Mouse (Mus musculus) neural tube, embryonic 14.5 days (tissue): Measurements from ENCODE around the gene Nav2. TPM values are rescaled to one million over a fixed set of nuclear protein-coding genes. Genes with fewer than 3 reads are reported as not detected.

Source experiments
- ATAC-seq: fragments of 200-750 bp; cut with Nextera tagmentation; 2 replicates; pipeline ENCODE4 v1.8.0; 2017; ENCODE audit warnings: low read depth, mild to moderate bottlenecking, moderate TSS enrichment, moderate library complexity
- H3K27ac ChIP-seq: fragments of 300-500 bp; sonication (generic); 2 replicates; pipeline ENCODE4 v1.5.1; 2014; ENCODE audit warnings: low read depth, mild to moderate bottlenecking, control low read depth, low read length, moderate library complexity, mixed read lengths
- H3K27me3 ChIP-seq: fragments of 300-500 bp; sonication (generic); 2 replicates; pipeline ENCODE4 v1.6.1; 2014; ENCODE audit warnings: low read length; ENCODE audit not compliant: control insufficient read depth, insufficient read depth
- H3K36me3 ChIP-seq: fragments of 300-500 bp; sonication (generic); 2 replicates; pipeline ENCODE4 v1.6.1; 2014; ENCODE audit warnings: low read length, mixed read lengths; ENCODE audit not compliant: control insufficient read depth, insufficient read depth
- H3K4me1 ChIP-seq: fragments of 300-500 bp; sonication (generic); 2 replicates; pipeline ENCODE4 v1.6.1; 2014; ENCODE audit warnings: low read length; ENCODE audit not compliant: control insufficient read depth, insufficient read depth
- H3K4me2 ChIP-seq: fragments of 300-500 bp; sonication (generic); 2 replicates; pipeline ENCODE4 v1.6.1; 2014; ENCODE audit warnings: mild to moderate bottlenecking, low read depth, low read length, control low read depth
- H3K4me3 ChIP-seq: fragments of 300-500 bp; sonication (generic); 2 replicates; pipeline ENCODE4 v1.5.1; 2014; ENCODE audit warnings: low read depth, low read length, control low read depth, mixed read lengths
- H3K9ac ChIP-seq: fragments of 300-500 bp; sonication (generic); replicated peaks from 2 replicates; pipeline ENCODE4 v1.6.1; 2014; ENCODE audit warnings: low read depth, mild to moderate bottlenecking, control low read depth, low read length, mixed read lengths
- H3K9me3 ChIP-seq: fragments of 300-500 bp; sonication (generic); 2 replicates; pipeline ENCODE4 v1.6.1; 2016; ENCODE audit warnings: low read length; ENCODE audit not compliant: control insufficient read depth
- WGBS: fragments of 180-500 bp; shearing (Covaris S2); extraction: QIAGEN DNeasy Blood & Tissue Kit; methylation state at CpG from one replicate; pipeline ENCODE4 v1.1.7; 2014; 5-methylcytosine and 5-hydroxymethylcytosine counted together
- polyA plus RNA-seq: library from polyadenylated mRNA; unstranded; fragments of >200 nt; fragmentation: Nextera tagmentation; extraction: Ambion mirVana; gene quantifications from 2 replicates; pipeline ENCODE4 v1.2.1, GENCODE M21; 2014

Nav2 gene
- polyA plus RNA-seq, 1 experiment from 2014 or later = 36.5 TPM

- H3K4me2 ChIP-seq = no peak overlapping the region
- no peak overlapping the region for H3K4me3 ChIP-seq
- no peaks in the 10 kb centered on the region for H3K36me3 ChIP-seq
- H3K9me3 ChIP-seq = no peaks in the 10 kb centered on the region
- 77% methylated on average over 4 of the region's 4 CpGs for WGBS
- peaks cover 5% of the 10 kb centered on the region; the same call in 1 of the 2 replicates for H3K4me1 ChIP-seq
- H3K27ac ChIP-seq = no peak overlapping the region
- no peaks in the 10 kb centered on the region for H3K27me3 ChIP-seq
- H3K9ac ChIP-seq = no peak overlapping the region
- no peak for ATAC-seq
Measured at GRCm38 (mm10) chr7:49290308-49290707, 381.8 kb downstream of the Nav2 start.

DNA sequence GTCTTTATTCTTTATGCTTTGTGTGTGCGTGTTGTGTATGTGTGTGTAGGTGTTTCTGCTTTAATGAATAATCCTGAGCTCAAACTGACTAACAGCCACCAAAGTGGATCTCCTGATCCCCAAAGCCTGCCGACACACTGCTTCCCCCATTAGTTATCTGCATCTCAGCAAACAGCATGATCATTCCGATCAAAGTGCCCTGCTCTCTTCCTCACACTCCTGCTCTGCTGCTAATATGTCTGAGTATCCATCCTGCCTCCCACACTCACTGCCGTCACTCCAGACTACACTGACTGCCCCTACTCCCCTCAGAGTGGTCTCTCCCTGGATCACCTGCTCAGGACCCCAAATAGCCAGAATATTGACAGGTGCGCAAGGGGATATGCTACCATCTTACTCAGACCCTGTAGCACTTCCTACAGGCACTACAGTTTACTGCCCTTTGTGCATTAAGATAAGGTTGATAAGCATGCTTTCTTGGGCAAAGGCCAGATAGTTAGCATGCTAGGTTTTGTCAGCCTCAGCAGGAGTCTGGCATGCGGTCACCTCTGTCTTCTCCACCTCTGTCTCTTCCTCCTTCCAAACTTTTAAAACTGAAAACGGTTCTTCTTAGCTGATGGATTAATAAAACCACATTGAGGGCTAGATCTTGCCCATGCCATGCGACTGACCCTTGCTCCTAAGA lies 382.8 kb downstream of the Nav2 start:
- H3K4me3 ChIP-seq = no peak overlapping the region
- H3K4me1 ChIP-seq = 0 out of 2 replicates have a peak, but pooled peaks cover 5% of the 10 kb centered on the region
- no peak overlapping the region for H3K9ac ChIP-seq
- ATAC-seq = no peak
- no peaks in the 10 kb centered on the region for H3K27me3 ChIP-seq
- no peaks in the 10 kb centered on the region for H3K36me3 ChIP-seq
- 94% methylated on average over 8 of the region's 8 CpGs for WGBS
- H3K4me2 ChIP-seq = no peak overlapping the region
- no peaks in the 10 kb centered on the region for H3K9me3 ChIP-seq
- no peak overlapping the region for H3K27ac ChIP-seq

DNA sequence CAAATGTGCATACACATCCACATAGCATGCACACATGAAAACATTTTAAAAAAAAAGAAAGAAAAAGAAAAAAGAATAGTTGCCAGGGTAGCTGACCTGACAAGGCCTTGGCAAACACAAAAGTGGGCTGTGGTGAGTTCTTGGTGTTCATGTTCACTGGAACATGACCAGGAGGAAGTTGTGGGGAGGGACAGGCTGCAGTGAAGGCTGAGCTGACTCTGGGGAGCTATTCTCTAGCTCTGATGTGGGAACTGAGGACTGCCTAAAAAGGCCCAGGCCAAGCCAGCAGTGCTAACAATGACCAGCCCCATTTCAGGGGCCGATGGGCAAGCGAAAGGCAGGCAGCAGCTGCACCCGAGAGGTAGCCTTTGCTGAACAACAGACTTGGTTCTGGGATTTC lies 388.6 kb downstream of the Nav2 start:
- H3K9ac ChIP-seq = no peak overlapping the region
- no peak overlapping the region for H3K4me3 ChIP-seq
- no peak overlapping the region for H3K27ac ChIP-seq
- H3K27me3 ChIP-seq = no peaks in the 10 kb centered on the region
- H3K36me3 ChIP-seq = no peaks in the 10 kb centered on the region
- H3K4me1 ChIP-seq = no peaks in the 10 kb centered on the region
- no peak for ATAC-seq
- H3K4me2 ChIP-seq = no peak overlapping the region
- WGBS = 66% methylated on average over 3 of the region's 3 CpGs
- no peaks in the 10 kb centered on the region for H3K9me3 ChIP-seq

DNA sequence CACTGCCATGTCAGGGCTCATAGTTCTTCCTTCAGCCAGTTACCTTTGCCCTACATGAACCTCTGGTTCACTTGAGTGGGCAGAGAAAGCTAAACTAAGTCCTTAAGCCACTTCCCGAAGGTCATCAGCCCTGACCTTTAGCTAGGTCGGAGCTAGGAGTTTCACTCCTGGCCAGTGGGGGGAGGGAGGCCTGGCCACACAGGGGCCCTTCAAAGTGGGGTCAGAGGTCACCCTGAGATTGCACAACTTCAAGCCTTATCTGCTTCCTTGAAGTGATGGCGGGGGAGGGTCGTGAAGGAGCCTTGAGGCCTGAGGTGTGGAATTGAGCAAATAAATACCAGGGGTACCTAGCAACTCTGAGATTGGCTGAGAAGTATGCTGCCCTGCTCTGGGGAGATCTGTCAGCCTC lies 389.9 kb downstream of the Nav2 start:
- H3K4me2 ChIP-seq = no peak overlapping the region
- ATAC-seq = no peak
- H3K27me3 ChIP-seq = no peaks in the 10 kb centered on the region
- WGBS = 49% methylated on average over 4 of the region's 4 CpGs
- no peak overlapping the region for H3K27ac ChIP-seq
- H3K36me3 ChIP-seq = no peaks in the 10 kb centered on the region
- H3K4me3 ChIP-seq = no peak overlapping the region
- H3K4me1 ChIP-seq = no peaks in the 10 kb centered on the region
- no peak overlapping the region for H3K9ac ChIP-seq
- H3K9me3 ChIP-seq = no peaks in the 10 kb centered on the region

GRCm38 (mm10) chr7:49301487-49301886 lies 393.0 kb downstream of the Nav2 start:
- Histone ChIP-seq H3K4me3 (no peak overlapping the region), H3K9me3 (no peaks in the 10 kb centered on the region), H3K9ac (no peak overlapping the region), H3K4me2 (no peak overlapping the region), H3K36me3 (no peaks in the 10 kb centered on the region), H3K4me1 (peaks cover 12% of the 10 kb centered on the region; the same call in 1 of the 2 replicates), H3K27ac (no peak overlapping the region), H3K27me3 (no peaks in the 10 kb centered on the region)
- no peak for ATAC-seq
- 81% methylated on average over 6 of the region's 6 CpGs for WGBS

- peak; percentile 57; the same call in 1 of the 2 replicates for ATAC-seq
- Histone ChIP-seq H3K27me3 (no peaks in the 10 kb centered on the region), H3K4me3 (peak overlapping the region; percentile 27), H3K9ac (no peak overlapping the region; the same call in 1 of the 2 replicates), H3K9me3 (no peaks in the 10 kb centered on the region), H3K4me2 (peak overlapping the region; percentile 65), H3K27ac (no peak overlapping the region), H3K4me1 (peaks cover 12% of the 10 kb centered on the region; the same call in 1 of the 2 replicates), H3K36me3 (no peaks in the 10 kb centered on the region)
- 3% methylated on average over 30 of the region's 31 CpGs for WGBS
Measured at GRCm38 (mm10) chr7:49303600-49304411, 395.3 kb downstream of the Nav2 start.

DNA sequence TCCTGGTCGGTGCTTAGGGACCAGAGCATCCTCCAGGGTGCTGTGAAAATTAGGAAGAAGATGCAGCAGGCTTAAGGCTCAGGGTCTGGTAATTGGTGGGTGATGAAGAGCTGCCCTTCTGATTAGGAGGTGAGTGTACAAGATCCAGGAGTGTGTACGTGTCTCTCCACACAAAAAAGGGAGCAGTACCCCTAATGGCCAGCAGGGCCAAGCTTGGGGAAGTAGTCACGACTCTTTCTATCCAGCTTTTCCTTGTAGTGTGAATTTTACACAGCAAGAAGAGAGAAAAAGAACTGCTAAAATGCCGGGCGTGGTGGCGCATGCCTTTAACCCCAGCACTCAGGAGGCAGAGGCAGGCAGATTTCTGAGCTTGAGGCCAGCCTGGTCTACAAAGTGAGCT lies 399.2 kb downstream of the Nav2 start:
- 88% methylated on average over 6 of the region's 6 CpGs for WGBS
- H3K4me3 ChIP-seq = no peak overlapping the region
- H3K36me3 ChIP-seq = no peaks in the 10 kb centered on the region
- H3K4me1 ChIP-seq = peaks cover 12% of the 10 kb centered on the region; the same call in 1 of the 2 replicates
- no peak overlapping the region for H3K9ac ChIP-seq
- H3K27me3 ChIP-seq = no peaks in the 10 kb centered on the region
- H3K4me2 ChIP-seq = no peak overlapping the region
- no peaks in the 10 kb centered on the region for H3K9me3 ChIP-seq
- H3K27ac ChIP-seq = no peak overlapping the region
- no peak for ATAC-seq

GRCm38 (mm10) chr7:49309746-49310145 lies 401.2 kb downstream of the Nav2 start:
- Histone ChIP-seq H3K4me2 (no peak overlapping the region), H3K27ac (no peak overlapping the region), H3K4me1 (peaks cover 3% of the 10 kb centered on the region; the same call in 1 of the 2 replicates), H3K36me3 (no peaks in the 10 kb centered on the region), H3K4me3 (no peak overlapping the region), H3K27me3 (no peaks in the 10 kb centered on the region), H3K9me3 (no peaks in the 10 kb centered on the region), H3K9ac (no peak overlapping the region)
- ATAC-seq = no peak
- WGBS = 81% methylated on average over 5 of the region's 5 CpGs

- H3K36me3 ChIP-seq = no peaks in the 10 kb centered on the region
- no peak overlapping the region for H3K4me2 ChIP-seq
- ATAC-seq = no peak
- no peak overlapping the region for H3K27ac ChIP-seq
- no peaks in the 10 kb centered on the region for H3K4me1 ChIP-seq
- H3K4me3 ChIP-seq = no peak overlapping the region
- H3K27me3 ChIP-seq = no peaks in the 10 kb centered on the region
- no peak overlapping the region for H3K9ac ChIP-seq
- 71% methylated on average over 7 of the region's 7 CpGs for WGBS
- H3K9me3 ChIP-seq = no peaks in the 10 kb centered on the region
Measured at GRCm38 (mm10) chr7:49313945-49314344, 405.4 kb downstream of the Nav2 start.
